In the genomic region with DNA sequence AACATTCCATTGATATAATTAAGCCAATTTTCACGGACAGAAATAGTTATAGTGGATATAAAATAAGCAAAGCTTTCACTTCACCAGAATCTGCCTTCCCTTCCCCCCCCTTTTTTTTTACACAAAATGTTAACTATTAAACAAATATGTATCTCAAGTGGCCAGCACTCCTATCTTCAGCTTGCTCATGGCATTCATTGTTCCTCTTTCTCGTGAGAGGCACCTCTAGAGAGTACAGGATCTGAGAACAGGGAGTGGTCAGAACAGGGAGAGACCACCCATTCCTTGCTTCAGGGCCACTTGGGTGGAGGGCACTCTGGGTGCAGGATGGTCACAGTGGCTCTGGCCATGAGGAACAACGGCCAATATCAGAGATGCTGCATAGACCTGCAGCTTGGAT, we compare ENCODE assay signal across 16 mouse cellular contexts. TPM values are rescaled to one million over a fixed set of nuclear protein-coding genes. Genes with fewer than 3 reads are reported as not detected.
A peak's percentile ranks its signal among the peaks of the same experiment; 100 is the strongest.
DNase-seq lines count a peak whose midpoint lies in the region; ATAC-seq lines count a peak whose summit lies in the region.
"Had no signal": no experiment of that assay in that cellular context is flagged by ENCODE, and none has a peak within 500 bp of the region (broad histone marks: within the 10 kb centered on the region; RNA-seq: fewer than 3 reads in every experiment).

No protein-coding gene starts in this region.

- peaks cover 34% of the 10 kb centered on the region for H3K4me1 ChIP-seq in kidney, embryonic 15.5 days
- peaks cover 6% of the 10 kb centered on the region for H3K4me1 ChIP-seq in embryonic facial prominence, embryonic 11.5 days (ENCODE audit: control insufficient read depth, insufficient read depth, low read length)
- H3K4me1 ChIP-seq in forebrain, embryonic 13.5 days, result peaks cover 98% of the 10 kb centered on the region
- H3K4me1 ChIP-seq in limb, embryonic 13.5 days, result peaks cover 86% of the 10 kb centered on the region

- no peak for DNase-seq in kidney, adult 9 months
- no peak for DNase-seq in embryonic facial prominence, embryonic 11.5 days (ENCODE audit: low spot score)
- DNase-seq in ovary, postnatal 36 days (ENCODE audit: low spot score), result no peak
- DNase-seq in adrenal gland, adult 18-20 months (ENCODE audit: low spot score in 2 of 2), result no peak
- DNase-seq: cerebellum, adult 9-10 months; kidney, postnatal 10 days; liver, embryonic 13.5 days had no signal

- no peaks in the 10 kb centered on the region for H3K36me3 ChIP-seq in kidney, embryonic 15.5 days
- no peaks in the 10 kb centered on the region for H3K36me3 ChIP-seq in embryonic facial prominence, embryonic 11.5 days (replicated peaks; ENCODE audit: control insufficient read depth, insufficient read depth, low read depth, low read length)
- H3K36me3 ChIP-seq in forebrain, embryonic 13.5 days (ENCODE audit: poor library complexity, severe bottlenecking), result no peaks in the 10 kb centered on the region
- H3K36me3 ChIP-seq in limb, embryonic 13.5 days, result peaks cover 5% of the 10 kb centered on the region; the same call in 1 of the 2 replicates
- H3K36me3 ChIP-seq: liver, embryonic 13.5 days had no signal

- H3K4me2 ChIP-seq in kidney, embryonic 15.5 days, result peak overlapping the region; percentile 93
- H3K4me2 ChIP-seq in embryonic facial prominence, embryonic 11.5 days (ENCODE audit: low read depth, low read length), result peak overlapping the region; percentile 21
- peak overlapping the region; percentile 88 for H3K4me2 ChIP-seq in forebrain, embryonic 13.5 days
- H3K4me2 ChIP-seq in limb, embryonic 13.5 days (replicated peaks), result peak overlapping the region; percentile 91
- H3K4me2 ChIP-seq: liver, embryonic 13.5 days had no signal

- H3K27me3 ChIP-seq in kidney, embryonic 15.5 days, result peaks cover 100% of the 10 kb centered on the region
- peaks cover 7% of the 10 kb centered on the region; the same call in 1 of the 2 replicates for H3K27me3 ChIP-seq in embryonic facial prominence, embryonic 11.5 days (ENCODE audit: control insufficient read depth, insufficient read depth, low read length)
- H3K27me3 ChIP-seq in forebrain, embryonic 13.5 days, result peaks cover 35% of the 10 kb centered on the region
- 0 out of 2 replicates have a peak, but pooled peaks cover 21% of the 10 kb centered on the region for H3K27me3 ChIP-seq in limb, embryonic 13.5 days
- H3K27me3 ChIP-seq: CH12.LX had no signal

- no peak overlapping the region for H3K27ac ChIP-seq in kidney, embryonic 15.5 days
- no peak overlapping the region for H3K27ac ChIP-seq in embryonic facial prominence, embryonic 11.5 days (replicated peaks; ENCODE audit: low read depth, low read length)
- H3K27ac ChIP-seq in forebrain, embryonic 13.5 days, result peak overlapping the region; percentile 14; the same call in 1 of the 2 replicates
- peak overlapping the region; percentile 61; the same call in 1 of the 2 replicates for H3K27ac ChIP-seq in limb, embryonic 13.5 days
- H3K27ac ChIP-seq: liver, embryonic 13.5 days had no signal

- no peak overlapping the region for H3K4me3 ChIP-seq in kidney, embryonic 15.5 days (replicated peaks)
- no peak overlapping the region for H3K4me3 ChIP-seq in embryonic facial prominence, embryonic 11.5 days (ENCODE audit: low read depth, low read length)
- peak overlapping the region; percentile 13 for H3K4me3 ChIP-seq in forebrain, embryonic 13.5 days
- peak overlapping the region; percentile 86 for H3K4me3 ChIP-seq in limb, embryonic 13.5 days
- H3K4me3 ChIP-seq: liver, embryonic 13.5 days; megakaryocyte, embryonic 14.5 days had no signal

- no peak overlapping the region for H3K9ac ChIP-seq in kidney, embryonic 15.5 days
- no peak overlapping the region for H3K9ac ChIP-seq in embryonic facial prominence, embryonic 11.5 days (replicated peaks; ENCODE audit: low read length)
- H3K9ac ChIP-seq in forebrain, embryonic 13.5 days, result peak overlapping the region; percentile 52
- peak overlapping the region; percentile 100 for H3K9ac ChIP-seq in limb, embryonic 13.5 days
- H3K9ac ChIP-seq: liver, embryonic 13.5 days had no signal

- 47% methylated on average over 3 of the region's 3 CpGs for WGBS in kidney, embryonic 15.5 days
- 54% methylated on average over 3 of the region's 3 CpGs for WGBS in embryonic facial prominence, embryonic 11.5 days
- WGBS in forebrain, embryonic 13.5 days, result 46% methylated on average over 3 of the region's 3 CpGs
- 42% methylated on average over 3 of the region's 3 CpGs for WGBS in limb, embryonic 13.5 days

- ATAC-seq in kidney, embryonic 15.5 days (replicated peaks; ENCODE audit: low FRiP score), result no peak
- ATAC-seq in embryonic facial prominence, embryonic 11.5 days (replicated peaks; ENCODE audit: insufficient number of reproducible peaks, low FRiP score, low TSS enrichment, low read depth), result no peak
- no peak for ATAC-seq in forebrain, embryonic 13.5 days
- no peak for ATAC-seq in limb, embryonic 13.5 days (ENCODE audit: low FRiP score, low read depth)

- H3K9me3 ChIP-seq in kidney, embryonic 15.5 days (replicated peaks), result no peaks in the 10 kb centered on the region
- H3K9me3 ChIP-seq in embryonic facial prominence, embryonic 11.5 days (replicated peaks; ENCODE audit: control insufficient read depth, low read length), result no peaks in the 10 kb centered on the region
- no peaks in the 10 kb centered on the region for H3K9me3 ChIP-seq in forebrain, embryonic 13.5 days (replicated peaks)
- H3K9me3 ChIP-seq in limb, embryonic 13.5 days, result no peaks in the 10 kb centered on the region
- H3K9me3 ChIP-seq: liver, embryonic 13.5 days; megakaryocyte, embryonic 14.5 days had no signal

RNA-seq across cellular contexts. Expression of a gene that starts 5.9 kb away (rescaled TPM):
- 22.0 and 22.1 TPM in 2 replicates for polyA plus RNA-seq in kidney, embryonic 15.5 days (2015; fragmentation: Nextera tagmentation; extraction: Ambion mirVana)
- 22.3 and 28.3 TPM in 2 replicates for polyA plus RNA-seq in embryonic facial prominence, embryonic 11.5 days (2014; fragmentation: Nextera tagmentation; extraction: Ambion mirVana)
- polyA plus RNA-seq in forebrain, embryonic 13.5 days (2015; fragmentation: Nextera tagmentation; extraction: Ambion mirVana), result 37.6 and 41.3 TPM in 2 replicates
- 58.8 and 64.5 TPM in 2 replicates for polyA plus RNA-seq in limb, embryonic 13.5 days (2015; fragmentation: Nextera tagmentation; extraction: Ambion mirVana)
- total RNA-seq in adrenal gland, adult 18-20 months (2021), result 1 to 10 TPM; 4.3 to 7.6 TPM
- total RNA-seq: CH12.LX had no signal

RNA-seq across cellular contexts. Expression of a gene that starts 36.9 kb away (rescaled TPM):
- not detected in 2 replicates for polyA plus RNA-seq in kidney, embryonic 15.5 days (2015; fragmentation: Nextera tagmentation; extraction: Ambion mirVana)
- not detected in 2 replicates for polyA plus RNA-seq in embryonic facial prominence, embryonic 11.5 days (2014; fragmentation: Nextera tagmentation; extraction: Ambion mirVana)
- not detected in 2 replicates for polyA plus RNA-seq in forebrain, embryonic 13.5 days (2015; fragmentation: Nextera tagmentation; extraction: Ambion mirVana)
- polyA plus RNA-seq in limb, embryonic 13.5 days (2015; fragmentation: Nextera tagmentation; extraction: Ambion mirVana), result not detected in 2 replicates
- not detected for total RNA-seq in adrenal gland, adult 18-20 months (2021)
- total RNA-seq: CH12.LX; gastrocnemius, postnatal 4 days; hematopoietic stem cell, adult 5-6 weeks; left cerebral cortex, adult 18-20 months; monocyte, adult 5-6 weeks had no signal
- polyA plus RNA-seq: liver, embryonic 13.5 days had no signal

Comparison
In these comparisons a context has a peak if more than half of its experiments do, and no peak if none do; other contexts are left out.
1. H3K27ac ChIP-seq: peak in forebrain, embryonic 13.5 days (single experiment) and limb, embryonic 13.5 days (single experiment); none in kidney, embryonic 15.5 days (single experiment) and embryonic facial prominence, embryonic 11.5 days (single experiment).
2. H3K4me2 ChIP-seq: peak in every context shown above with its lines; median percentile 93 in kidney, embryonic 15.5 days; 91 in limb, embryonic 13.5 days; 88 in forebrain, embryonic 13.5 days; 21 in embryonic facial prominence, embryonic 11.5 days.
3. H3K4me3 ChIP-seq: peak in forebrain, embryonic 13.5 days (single experiment) and limb, embryonic 13.5 days (single experiment); none in kidney, embryonic 15.5 days (single experiment) and embryonic facial prominence, embryonic 11.5 days (single experiment).
4. H3K9ac ChIP-seq: peak in forebrain, embryonic 13.5 days (single experiment) and limb, embryonic 13.5 days (single experiment); none in kidney, embryonic 15.5 days (single experiment) and embryonic facial prominence, embryonic 11.5 days (single experiment).